Mouse (Mus musculus) heart, adult 8-10 months (tissue): ENCODE data around the gene Ubash3a. TPM values are rescaled to one million over a fixed set of nuclear protein-coding genes. Genes with fewer than 3 reads are reported as not detected.

Experiments used
- DNase-seq: peaks from one replicate; pipeline ENCODE4 v3.0.0; 2022; ENCODE audit warnings: low spot score
- total RNA-seq, 4 experiments: library from RNA; stranded (reverse); gene quantifications; 2 replicates each; pipeline ENCODE4 v1.2.4; 2022

Ubash3a gene
- under 1 TPM in 2 of 4 experiments, not detected in 2; 0.11 to 0.19 TPM for total RNA-seq

- DNase-seq, result no peak
Observed at GRCm38 (mm10) chr17:31207771-31208334, at the start of gene Ubash3a. Ubash3a (plus strand) TSS chr17:31207873.

GRCm38 (mm10) chr17:31157921-31158320 is 49.8 kb upstream of the Ubash3a start:
- no peak for DNase-seq

GRCm38 (mm10) chr17:31160291-31160690 is 47.4 kb upstream of the Ubash3a start:
- no peak for DNase-seq

- no peak for DNase-seq
Observed at GRCm38 (mm10) chr17:31162607-31163006, 45.1 kb upstream of the Ubash3a start.

- no peak for DNase-seq
Observed at GRCm38 (mm10) chr17:31163821-31164220, 43.9 kb upstream of the Ubash3a start.

GRCm38 (mm10) chr17:31165127-31165526 is 42.5 kb upstream of the Ubash3a start, which contains the start of gene Tff1:
Tff1 (minus strand) TSS chr17:31165277.
- DNase-seq, result no peak

GRCm38 (mm10) chr17:31169796-31170195 is 37.9 kb upstream of the Ubash3a start:
- no peak for DNase-seq

GRCm38 (mm10) chr17:31176321-31176720 is 31.4 kb upstream of the Ubash3a start:
- DNase-seq, result no peak

GRCm38 (mm10) chr17:31181490-31181889 is 26.2 kb upstream of the Ubash3a start:
- no peak for DNase-seq

GRCm38 (mm10) chr17:31183180-31183974 is 24.3 kb upstream of the Ubash3a start:
- DNase-seq, result no peak

GRCm38 (mm10) chr17:31184269-31184990 is 23.2 kb upstream of the Ubash3a start:
- no peak for DNase-seq

GRCm38 (mm10) chr17:31187370-31187769 is 20.3 kb upstream of the Ubash3a start:
- DNase-seq, result peak; percentile 36

GRCm38 (mm10) chr17:31191825-31192224 is 15.8 kb upstream of the Ubash3a start:
- no peak for DNase-seq

GRCm38 (mm10) chr17:31192663-31193062 is 15.0 kb upstream of the Ubash3a start:
- no peak for DNase-seq

- DNase-seq, result no peak
Observed at GRCm38 (mm10) chr17:31193360-31193759, 14.3 kb upstream of the Ubash3a start.

- no peak for DNase-seq
Observed at GRCm38 (mm10) chr17:31195207-31195606, 12.5 kb upstream of the Ubash3a start.

GRCm38 (mm10) chr17:31196283-31196682 is 11.4 kb upstream of the Ubash3a start:
- no peak for DNase-seq

GRCm38 (mm10) chr17:31198877-31199276 is 8.8 kb upstream of the Ubash3a start, which contains the start of gene Tmprss3:
Tmprss3 (minus strand) TSS chr17:31198977.
- no peak for DNase-seq

- DNase-seq, result no peak
Observed at GRCm38 (mm10) chr17:31208654-31209053, 981 bp downstream of the Ubash3a start.

GRCm38 (mm10) chr17:31209376-31209930 is 1.8 kb downstream of the Ubash3a start:
- no peak for DNase-seq

GRCm38 (mm10) chr17:31210299-31210698 is 2.6 kb downstream of the Ubash3a start:
- no peak for DNase-seq

GRCm38 (mm10) chr17:31211881-31212280 is 4.2 kb downstream of the Ubash3a start:
- DNase-seq, result no peak
